Mouse (Mus musculus) midbrain, postnatal 0 days (tissue): Measurements from ENCODE around the gene Zmynd12. TPM values are rescaled to one million over a fixed set of nuclear protein-coding genes. Genes with fewer than 3 reads are reported as not detected.

Experiments used
- ATAC-seq: fragments of 200-750 bp; cut with Nextera tagmentation; 2 replicates; pipeline ENCODE4 v1.8.0; 2017; ENCODE audit warnings: moderate number of reproducible peaks, mild to moderate bottlenecking, moderate TSS enrichment, moderate library complexity; ENCODE audit not compliant: low FRiP score
- DNase-seq: peaks from one replicate; pipeline ENCODE4 v3.0.0-alpha.2; 2015; ENCODE audit warnings: low spot score
- H3K27ac ChIP-seq: fragments of 300-500 bp; sonication (generic); 2 replicates; pipeline ENCODE4 v1.5.1; 2014; ENCODE audit warnings: low read depth, mild to moderate bottlenecking, low read length, mixed read lengths
- H3K27me3 ChIP-seq: fragments of 300-500 bp; sonication (generic); 2 replicates; pipeline ENCODE4 v1.6.1; 2014; ENCODE audit warnings: low read length, control low read depth, mixed read lengths; ENCODE audit not compliant: insufficient read depth
- H3K36me3 ChIP-seq: fragments of 300-500 bp; sonication (generic); 2 replicates; pipeline ENCODE4 v1.6.1; 2014; ENCODE audit warnings: low read length, control low read depth, mixed read lengths; ENCODE audit not compliant: insufficient read depth
- H3K4me1 ChIP-seq: fragments of 300-500 bp; sonication (generic); 2 replicates; pipeline ENCODE4 v1.6.1; 2014; ENCODE audit warnings: mild to moderate bottlenecking, control low read depth, antibody characterized with exemption, low read length, mixed read lengths; ENCODE audit not compliant: insufficient read depth
- H3K4me2 ChIP-seq: fragments of 300-500 bp; sonication (generic); 2 replicates; pipeline ENCODE4 v1.6.1; 2014; ENCODE audit warnings: low read depth, mild to moderate bottlenecking, low read length, mixed read lengths; ENCODE audit not compliant: poor library complexity, severe bottlenecking
- H3K4me3 ChIP-seq: fragments of 300-500 bp; sonication (generic); 2 replicates; pipeline ENCODE4 v1.5.1; 2014; ENCODE audit warnings: low read depth, mild to moderate bottlenecking, low read length, moderate library complexity
- H3K9ac ChIP-seq: fragments of 300-500 bp; sonication (generic); replicated peaks from 2 replicates; pipeline ENCODE4 v1.6.1; 2014; ENCODE audit warnings: mild to moderate bottlenecking, low read length, moderate library complexity, mixed read lengths; ENCODE audit not compliant: poor library complexity, severe bottlenecking
- H3K9me3 ChIP-seq: fragments of 300-500 bp; sonication (generic); 2 replicates; pipeline ENCODE4 v1.6.1; 2016; ENCODE audit warnings: low read length, control low read depth
- CTCF ChIP-seq: IDR thresholded peaks from 2 replicates; pipeline ENCODE4 v1.5.1; 2016; ENCODE audit warnings: antibody characterized with exemption, mild to moderate bottlenecking
- WGBS: fragments of 180-500 bp; shearing (Covaris S2); extraction: QIAGEN DNeasy Blood & Tissue Kit; methylation state at CpG from one replicate; pipeline ENCODE4 v1.1.7; 2014; 5-methylcytosine and 5-hydroxymethylcytosine counted together
- polyA plus RNA-seq: library from polyadenylated mRNA; unstranded; fragments of >200 nt; fragmentation: Nextera tagmentation; extraction: Ambion mirVana; gene quantifications from 2 replicates; pipeline ENCODE4 v1.2.1, GENCODE M21; 2015
- total RNA-seq: library from RNA; depleted of rRNA; stranded (reverse); fragments of >200 nt; gene quantifications from 2 replicates; pipeline ENCODE4 v1.2.3, GENCODE M21; 2014

Gene Zmynd12
- total and polyA plus RNA-seq, 2 experiments from 2014 or later, result 0.16 to 0.64 TPM

DNA sequence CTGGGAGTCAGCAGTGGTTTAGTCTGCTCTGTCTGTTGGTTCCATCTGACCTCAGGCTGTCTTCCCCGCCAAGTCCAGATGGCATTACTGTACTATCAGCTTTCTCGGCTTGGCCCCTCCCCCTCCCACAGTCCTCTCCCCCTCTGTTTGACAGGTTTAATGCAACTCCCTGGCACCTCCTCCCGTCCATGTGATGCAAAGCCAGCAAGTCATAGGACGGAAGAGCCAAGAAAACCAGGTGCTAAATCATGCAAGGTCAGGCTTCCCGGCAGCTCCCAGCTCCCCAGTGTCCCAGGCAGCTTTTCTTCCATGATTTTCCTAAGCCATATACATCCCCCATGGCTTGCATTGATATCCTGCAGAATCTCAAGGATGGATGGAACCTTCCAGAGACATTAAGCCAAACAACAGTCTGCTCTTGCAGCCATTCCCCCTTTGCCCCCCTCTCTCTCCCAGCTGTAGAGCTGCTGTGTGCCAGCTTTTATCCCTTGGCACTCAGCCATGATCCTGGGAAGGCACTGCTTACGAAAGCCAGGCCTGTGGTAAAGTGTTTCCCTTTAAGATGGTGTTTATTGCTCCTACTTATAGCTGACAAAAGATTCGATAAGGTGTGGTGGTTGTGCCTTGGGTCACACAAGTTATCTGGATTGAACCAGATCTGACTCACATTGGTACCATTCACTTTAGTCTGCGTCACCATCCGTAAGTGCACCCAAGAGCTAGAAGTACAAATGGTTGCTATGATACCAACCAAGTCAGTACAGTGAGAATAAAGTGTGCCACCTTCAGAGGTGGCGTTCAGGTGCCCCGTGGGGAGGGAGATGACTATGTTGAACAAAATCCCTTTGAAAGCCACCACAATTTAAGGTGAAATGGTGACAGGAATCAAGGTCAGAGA, 40.5 kb downstream of the Zmynd12 start:
- 27% methylated on average over 11 of the region's 11 CpGs for WGBS
- peak; percentile 31; the same call in 1 of the 2 replicates for TF ChIP-seq CTCF
- Histone ChIP-seq H3K4me2 (no peak overlapping the region), H3K36me3 (peaks cover 8% of the 10 kb centered on the region; the same call in 1 of the 2 replicates), H3K27ac (peak overlapping the region; percentile 52), H3K4me1 (peaks cover 7% of the 10 kb centered on the region; the same call in 1 of the 2 replicates), H3K9ac (peak overlapping the region; percentile 9; the same call in 1 of the 2 replicates), H3K4me3 (no peak overlapping the region), H3K9me3 (no peaks in the 10 kb centered on the region), H3K27me3 (no peaks in the 10 kb centered on the region)
- DNase-seq, result peak; percentile 93
- ATAC-seq, result peak; percentile 70

DNA sequence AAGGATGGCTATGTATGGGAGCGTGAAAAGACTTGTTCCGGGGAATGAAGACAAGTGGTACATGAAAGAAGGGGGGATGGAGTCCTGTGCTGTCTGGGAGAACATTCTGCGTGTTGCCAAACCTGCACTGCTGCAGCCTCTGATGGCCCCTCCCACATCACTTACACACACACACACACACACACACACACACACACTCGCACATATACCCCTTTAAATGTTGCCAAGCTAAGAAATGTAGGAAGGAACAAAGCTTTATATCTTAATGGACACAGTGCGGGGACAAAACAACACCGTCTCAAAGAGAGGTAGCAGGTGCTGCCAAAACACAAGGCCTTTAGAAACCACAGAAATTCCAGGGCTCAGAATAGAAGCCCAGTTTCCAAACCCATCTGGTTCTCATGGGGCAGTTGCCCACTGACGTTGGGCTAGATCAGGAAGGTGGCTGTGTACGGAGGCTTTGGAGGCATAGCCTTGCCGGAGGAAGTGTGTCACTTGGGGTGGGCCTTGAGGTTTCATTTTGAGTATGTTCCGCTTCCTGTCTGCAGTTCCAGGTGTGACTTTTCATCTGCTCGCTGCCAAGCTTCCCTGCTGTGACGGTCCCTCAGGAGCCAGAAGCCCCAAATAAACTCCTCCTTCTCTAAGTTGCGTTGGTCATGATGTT, 41.3 kb downstream of the Zmynd12 start:
- H3K9ac ChIP-seq, result no peak overlapping the region
- H3K36me3 ChIP-seq, result peaks cover 8% of the 10 kb centered on the region; the same call in 1 of the 2 replicates
- H3K4me1 ChIP-seq, result peaks cover 7% of the 10 kb centered on the region; the same call in 1 of the 2 replicates
- H3K27ac ChIP-seq, result peak overlapping the region; percentile 52
- TF ChIP-seq CTCF, result no peak
- no peak for DNase-seq
- no peaks in the 10 kb centered on the region for H3K9me3 ChIP-seq
- 68% methylated on average over 13 of the region's 13 CpGs for WGBS
- H3K4me2 ChIP-seq, result no peak overlapping the region
- ATAC-seq, result peak; percentile 24; the same call in 1 of the 2 replicates
- no peaks in the 10 kb centered on the region for H3K27me3 ChIP-seq
- no peak overlapping the region for H3K4me3 ChIP-seq

DNA sequence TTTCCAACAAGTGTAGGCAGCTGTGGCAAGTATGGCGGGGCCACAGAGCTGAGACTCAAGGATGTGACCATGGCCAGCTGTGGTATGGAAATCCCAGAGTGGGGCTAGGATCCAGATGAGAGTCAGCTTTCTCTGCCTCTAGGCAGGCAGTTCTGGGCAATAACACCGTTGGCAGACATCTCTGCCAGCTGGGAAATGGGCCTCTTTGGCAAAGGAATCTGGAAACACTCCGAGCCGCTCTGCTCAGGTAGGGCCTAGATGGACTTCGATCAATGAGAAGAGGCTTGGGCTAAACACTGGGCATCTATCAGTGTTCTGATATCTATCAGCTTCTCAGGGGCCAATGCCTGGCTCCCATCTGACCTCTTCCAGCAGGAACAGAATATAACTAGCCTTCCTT, 43.2 kb downstream of the Zmynd12 start:
- WGBS, result 88% methylated on average over 5 of the region's 5 CpGs
- H3K36me3 ChIP-seq, result peaks cover 8% of the 10 kb centered on the region; the same call in 1 of the 2 replicates
- H3K9ac ChIP-seq, result no peak overlapping the region
- no peaks in the 10 kb centered on the region for H3K27me3 ChIP-seq
- H3K4me2 ChIP-seq, result no peak overlapping the region
- no peak for TF ChIP-seq CTCF
- DNase-seq, result no peak
- no peak overlapping the region for H3K27ac ChIP-seq
- H3K4me1 ChIP-seq, result peaks cover 7% of the 10 kb centered on the region; the same call in 1 of the 2 replicates
- ATAC-seq, result no peak
- H3K4me3 ChIP-seq, result no peak overlapping the region
- no peaks in the 10 kb centered on the region for H3K9me3 ChIP-seq

DNA sequence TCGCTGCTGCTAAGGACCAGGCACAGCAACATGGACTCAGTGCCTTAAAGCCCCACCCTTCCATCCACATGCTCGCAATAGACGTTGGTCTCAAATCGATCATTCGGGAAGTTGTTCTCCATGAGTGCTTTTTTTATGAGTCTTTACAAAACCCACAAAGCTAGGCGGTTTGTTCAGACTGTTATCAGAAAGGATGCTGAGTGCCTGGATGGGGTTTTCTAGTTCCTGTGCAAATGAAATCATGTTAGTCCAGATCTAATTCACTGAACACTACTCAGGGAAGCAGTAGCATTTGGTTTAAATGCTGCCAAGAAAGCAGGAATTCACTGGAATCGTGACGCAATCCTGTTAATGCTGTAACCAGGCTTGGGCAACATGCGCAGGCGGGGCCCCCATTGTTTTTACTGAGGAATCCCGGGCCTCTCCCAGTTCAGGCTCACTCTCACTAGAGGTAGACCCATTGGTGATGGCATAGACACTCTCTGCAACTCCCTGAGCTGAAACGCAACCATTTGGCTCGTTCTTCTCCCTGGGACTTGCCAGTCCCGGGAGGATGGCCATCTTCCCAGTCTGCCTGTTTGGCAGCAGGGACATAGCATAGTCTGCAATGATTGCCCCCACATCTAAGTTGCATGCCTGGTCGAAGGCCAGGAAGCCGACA, 45.2 kb downstream of the Zmynd12 start:
- WGBS, result 87% methylated on average over 16 of the region's 16 CpGs
- Histone ChIP-seq H3K9me3 (no peaks in the 10 kb centered on the region), H3K9ac (no peak overlapping the region), H3K27me3 (no peaks in the 10 kb centered on the region), H3K36me3 (peaks cover 8% of the 10 kb centered on the region; the same call in 1 of the 2 replicates), H3K4me3 (no peak overlapping the region), H3K4me1 (peaks cover 4% of the 10 kb centered on the region; the same call in 1 of the 2 replicates), H3K27ac (no peak overlapping the region), H3K4me2 (no peak overlapping the region)
- ATAC-seq (no peak), DNase-seq (peak; percentile 21)
- no peak for TF ChIP-seq CTCF

DNA sequence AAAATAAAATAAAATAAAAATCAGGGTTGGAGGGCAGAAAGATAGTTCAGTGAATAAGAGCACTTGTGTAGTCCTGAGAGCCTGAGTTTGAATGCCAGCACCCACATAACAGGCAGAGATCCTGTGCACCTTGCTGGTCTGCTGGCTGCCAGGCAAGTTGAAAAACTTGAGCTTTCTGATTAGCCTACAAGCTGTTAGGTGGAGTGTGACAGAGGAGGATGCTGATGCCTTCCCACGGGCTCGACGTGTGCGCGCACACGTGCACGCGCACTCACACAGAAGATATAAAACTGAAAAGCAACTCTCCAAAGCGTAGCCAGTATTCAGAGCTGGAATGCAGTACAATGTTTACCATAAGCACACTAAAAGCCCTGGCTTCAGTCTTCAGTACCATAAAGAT, 49.9 kb downstream of the Zmynd12 start:
- ATAC-seq (no peak), DNase-seq (no peak)
- H3K27ac ChIP-seq, result no peak overlapping the region
- H3K4me2 ChIP-seq, result no peak overlapping the region
- H3K4me3 ChIP-seq, result no peak overlapping the region
- WGBS, result 91% methylated on average over 9 of the region's 9 CpGs
- TF ChIP-seq CTCF, result no peak
- H3K4me1 ChIP-seq, result no peaks in the 10 kb centered on the region
- H3K27me3 ChIP-seq, result no peaks in the 10 kb centered on the region
- no peaks in the 10 kb centered on the region for H3K9me3 ChIP-seq
- H3K9ac ChIP-seq, result no peak overlapping the region
- H3K36me3 ChIP-seq, result peaks cover 5% of the 10 kb centered on the region; the same call in 1 of the 2 replicates
